Mouse (Mus musculus) hindbrain, embryonic 14.5 days (tissue): ENCODE data around the gene Ankzf1. TPM values are rescaled to one million over a fixed set of nuclear protein-coding genes. Genes with fewer than 3 reads are reported as not detected.

ENCODE experiments used
- ATAC-seq: fragments of 200-750 bp; cut with Nextera tagmentation; 2 replicates; pipeline ENCODE4 v1.8.0; 2017; ENCODE audit warnings: moderate number of reproducible peaks, mild to moderate bottlenecking, moderate TSS enrichment, moderate library complexity; ENCODE audit not compliant: low FRiP score
- DNase-seq: peaks from one replicate; pipeline ENCODE4 v3.0.0-alpha.2; 2015; ENCODE audit warnings: low spot score
- H3K27ac ChIP-seq: fragments of 300-500 bp; sonication (generic); 2 replicates; pipeline ENCODE4 v1.5.1; 2014; ENCODE audit warnings: mild to moderate bottlenecking, moderate library complexity
- H3K27me3 ChIP-seq: fragments of 300-500 bp; sonication (generic); 2 replicates; pipeline ENCODE4 v1.6.1; 2014; ENCODE audit warnings: mild to moderate bottlenecking, low read length, mixed read lengths; ENCODE audit not compliant: control insufficient read depth, insufficient read depth
- H3K36me3 ChIP-seq: fragments of 300-500 bp; sonication (generic); replicated peaks from 2 replicates; pipeline ENCODE4 v1.6.1; 2014; ENCODE audit not compliant: control insufficient read depth, insufficient read depth
- H3K4me1 ChIP-seq: fragments of 300-500 bp; sonication (generic); replicated peaks from 2 replicates; pipeline ENCODE4 v1.6.1; 2014; ENCODE audit warnings: antibody characterized with exemption, low read length, mixed read lengths; ENCODE audit not compliant: control insufficient read depth, insufficient read depth
- H3K4me2 ChIP-seq: fragments of 300-500 bp; sonication (generic); replicated peaks from 2 replicates; pipeline ENCODE4 v1.6.1; 2014; ENCODE audit warnings: mild to moderate bottlenecking, moderate library complexity
- H3K4me3 ChIP-seq: fragments of 300-500 bp; sonication (generic); replicated peaks from 2 replicates; pipeline ENCODE4 v1.5.1; 2014; ENCODE audit warnings: mild to moderate bottlenecking, low read length
- H3K9ac ChIP-seq: fragments of 300-500 bp; sonication (generic); 2 replicates; pipeline ENCODE4 v1.6.1; 2014
- H3K9me3 ChIP-seq: fragments of 300-500 bp; sonication (generic); 2 replicates; pipeline ENCODE4 v1.6.1; 2016; ENCODE audit warnings: low read length; ENCODE audit not compliant: control insufficient read depth
- WGBS: fragments of 180-500 bp; shearing (Covaris S2); extraction: QIAGEN DNeasy Blood & Tissue Kit; methylation state at CpG from one replicate; pipeline ENCODE4 v1.1.7; 2014; 5-methylcytosine and 5-hydroxymethylcytosine counted together
- polyA plus RNA-seq: library from polyadenylated mRNA; unstranded; fragments of >200 nt; fragmentation: Nextera tagmentation; extraction: Ambion mirVana; gene quantifications from 2 replicates; pipeline ENCODE4 v1.2.1, GENCODE M21; 2014

Gene Ankzf1
- polyA plus RNA-seq, 1 experiment from 2014 or later = 18.4 TPM

- DNase-seq (no peak), ATAC-seq (no peak)
- H3K4me3 ChIP-seq = no peak overlapping the region
- H3K4me2 ChIP-seq = no peak overlapping the region
- peaks cover 6% of the 10 kb centered on the region; the same call in 1 of the 2 replicates for H3K4me1 ChIP-seq
- peaks cover 86% of the 10 kb centered on the region for H3K36me3 ChIP-seq
- WGBS = 93% methylated on average over 11 of the region's 11 CpGs
- no peak overlapping the region for H3K27ac ChIP-seq
- H3K27me3 ChIP-seq = no peaks in the 10 kb centered on the region
- H3K9me3 ChIP-seq = no peaks in the 10 kb centered on the region
- no peak overlapping the region for H3K9ac ChIP-seq
Measured at GRCm38 (mm10) chr1:75185495-75185894, 6.5 kb upstream of the Ankzf1 start.

GRCm38 (mm10) chr1:75187126-75187525, 4.8 kb upstream of the Ankzf1 start:
- Histone ChIP-seq H3K27me3 (no peaks in the 10 kb centered on the region), H3K36me3 (peaks cover 77% of the 10 kb centered on the region)
- DNase-seq = no peak

GRCm38 (mm10) chr1:75187914-75188483, 4.0 kb upstream of the Ankzf1 start:
- Histone ChIP-seq H3K9ac (no peak overlapping the region), H3K4me3 (no peak overlapping the region), H3K27me3 (no peaks in the 10 kb centered on the region), H3K36me3 (peaks cover 68% of the 10 kb centered on the region), H3K4me2 (no peak overlapping the region), H3K27ac (no peak overlapping the region), H3K4me1 (peaks cover 20% of the 10 kb centered on the region), H3K9me3 (no peaks in the 10 kb centered on the region)
- ATAC-seq = no peak
- 98% methylated on average over 2 of the region's 2 CpGs for WGBS
- DNase-seq = no peak

More at GRCm38 (mm10) chr1:75187126-75187525, 4.8 kb upstream of the Ankzf1 start:
- no peak overlapping the region for H3K4me2 ChIP-seq
- peaks cover 13% of the 10 kb centered on the region for H3K4me1 ChIP-seq
- ATAC-seq = no peak
- no peak overlapping the region for H3K4me3 ChIP-seq
- H3K9me3 ChIP-seq = no peaks in the 10 kb centered on the region
- H3K9ac ChIP-seq = no peak overlapping the region
- no peak overlapping the region for H3K27ac ChIP-seq

- 76% methylated on average over 2 of the region's 2 CpGs for WGBS
- no peaks in the 10 kb centered on the region for H3K27me3 ChIP-seq
- H3K4me2 ChIP-seq = peak overlapping the region; percentile 92
- DNase-seq = no peak
- 0 out of 2 replicates have a peak overlapping the region, but pooled peaks have one; percentile 89 for H3K9ac ChIP-seq
- H3K4me1 ChIP-seq = peaks cover 26% of the 10 kb centered on the region
- no peak overlapping the region for H3K4me3 ChIP-seq
- no peak for ATAC-seq
- H3K36me3 ChIP-seq = peaks cover 49% of the 10 kb centered on the region
- no peak overlapping the region for H3K27ac ChIP-seq
- no peaks in the 10 kb centered on the region for H3K9me3 ChIP-seq
Measured at GRCm38 (mm10) chr1:75190577-75190976, 1.4 kb upstream of the Ankzf1 start.

GRCm38 (mm10) chr1:75191258-75191621, 711 bp upstream of the Ankzf1 start:
- H3K9ac ChIP-seq = peak overlapping the region; percentile 89
- H3K36me3 ChIP-seq = peaks cover 49% of the 10 kb centered on the region
- H3K9me3 ChIP-seq = no peaks in the 10 kb centered on the region
- no peaks in the 10 kb centered on the region for H3K27me3 ChIP-seq
- no peak for ATAC-seq
- H3K4me1 ChIP-seq = peaks cover 26% of the 10 kb centered on the region
- peak overlapping the region; percentile 96 for H3K27ac ChIP-seq
- 43% methylated on average over 5 of the region's 5 CpGs for WGBS
- H3K4me2 ChIP-seq = peak overlapping the region; percentile 92
- peak overlapping the region; percentile 78 for H3K4me3 ChIP-seq
- no peak for DNase-seq

GRCm38 (mm10) chr1:75192452-75192851, 501 bp downstream of the Ankzf1 start:
- under 1% methylated on average over 19 of the region's 19 CpGs for whole genome bisulfite sequencing
- Histone ChIP-seq H3K27me3 (no peaks in the 10 kb centered on the region), H3K4me2 (peak overlapping the region; percentile 99), H3K4me1 (peaks cover 26% of the 10 kb centered on the region), H3K36me3 (peaks cover 48% of the 10 kb centered on the region), H3K9ac (peak overlapping the region; percentile 82), H3K27ac (peak overlapping the region; percentile 88), H3K9me3 (no peaks in the 10 kb centered on the region), H3K4me3 (peak overlapping the region; percentile 78)
- ATAC-seq (no peak), DNase-seq (peak; percentile 28)

- H3K4me2 ChIP-seq = no peak overlapping the region
- DNase-seq = no peak
- no peaks in the 10 kb centered on the region for H3K27me3 ChIP-seq
- no peak overlapping the region for H3K27ac ChIP-seq
- H3K9me3 ChIP-seq = no peaks in the 10 kb centered on the region
- 90% methylated on average over 1 of the region's 1 CpGs for WGBS
- no peaks in the 10 kb centered on the region for H3K4me1 ChIP-seq
- no peak overlapping the region for H3K9ac ChIP-seq
- no peak overlapping the region for H3K4me3 ChIP-seq
- ATAC-seq = no peak
- peaks cover 31% of the 10 kb centered on the region for H3K36me3 ChIP-seq
Measured at GRCm38 (mm10) chr1:75201236-75201635, 9.3 kb downstream of the Ankzf1 start.

- 14% methylated on average over 34 of the region's 34 CpGs for WGBS
- Histone ChIP-seq H3K9ac (peak overlapping the region; percentile 52), H3K27ac (no peak overlapping the region), H3K4me2 (peak overlapping the region; percentile 93), H3K36me3 (peaks cover 22% of the 10 kb centered on the region), H3K27me3 (no peaks in the 10 kb centered on the region), H3K9me3 (no peaks in the 10 kb centered on the region), H3K4me1 (peaks cover 28% of the 10 kb centered on the region), H3K4me3 (peak overlapping the region; percentile 25)
- no peak for DNase-seq
- no peak for ATAC-seq
Measured at GRCm38 (mm10) chr1:75208967-75209678, 17.2 kb downstream of the Ankzf1 start.

- Histone ChIP-seq H3K9ac (peak within 1 kb of the TSS; percentile 82), H3K4me1 (peaks cover 28% of the 10 kb centered on the region), H3K9me3 (no peaks in the 10 kb centered on the region), H3K27me3 (no peaks in the 10 kb centered on the region), H3K4me3 (peak within 1 kb of the TSS; percentile 79), H3K27ac (0 out of 2 replicates have a peak within 1 kb of the TSS, but pooled peaks have one; percentile 44), H3K36me3 (peaks cover 31% of the 10 kb centered on the region), H3K4me2 (peak within 1 kb of the TSS; percentile 93)
- peak; percentile 99 for DNase-seq
- 7% methylated on average over 42 of the region's 42 CpGs for WGBS
- peak; percentile 95 for ATAC-seq
Measured at GRCm38 (mm10) chr1:75210136-75211087, 18.5 kb downstream of the Ankzf1 start, which contains the start of the genes Glb1l and Stk16. Glb1l (minus strand) TSS chr1:75210813. Stk16 (plus strand) TSS chr1:75210838.
